Mouse (Mus musculus): Measurements from ENCODE around the gene Asb8. TPM values are rescaled to one million over a fixed set of nuclear protein-coding genes. Genes with fewer than 3 reads are reported as not detected.

Asb8 gene
- polyA plus RNA-seq, 1 experiment from 2014 or later = 109 TPM

DNA sequence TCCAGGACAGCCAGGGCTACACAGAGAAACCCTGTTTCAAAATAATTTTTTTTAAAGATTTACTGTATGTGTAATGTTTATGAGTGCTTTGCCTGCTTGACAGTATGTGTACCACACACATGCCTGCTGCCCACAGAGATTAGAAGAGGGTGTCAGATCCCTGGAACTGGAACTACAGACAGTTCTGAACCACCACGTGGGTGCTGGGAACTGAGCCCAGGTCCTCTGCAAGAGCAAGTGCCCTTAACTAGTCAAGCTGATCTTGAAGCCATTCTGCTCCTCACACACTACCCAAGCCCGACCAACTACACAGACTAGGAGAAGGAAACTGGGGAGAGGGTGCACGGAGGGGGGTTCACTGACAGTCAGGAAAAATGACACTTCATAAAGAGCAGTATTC, 32.0 kb downstream of the Asb8 start:
- no peaks in the 10 kb centered on the region for H3K27me3 ChIP-seq (ENCODE audit: control insufficient read depth, insufficient read depth, low read length)
- no peak overlapping the region for H3K4me3 ChIP-seq (ENCODE audit: control insufficient read depth in 1 of 2, insufficient read depth in 1 of 2, low read depth in 1 of 2, low read length in 2 of 2)
- H3K4me2 ChIP-seq (ENCODE audit: low read length) = no peak overlapping the region
- H3K4me1 ChIP-seq (ENCODE audit: control insufficient read depth in 2 of 2, insufficient read depth in 2 of 2, low read length in 2 of 2) = no peaks in the 10 kb centered on the region
- peaks cover 98% of the 10 kb centered on the region for H3K36me3 ChIP-seq (ENCODE audit: control insufficient read depth, insufficient read depth, low read length)
- WGBS = 92% methylated on average over 3 of the region's 3 CpGs
- no peaks in the 10 kb centered on the region for H3K9me3 ChIP-seq (ENCODE audit: control insufficient read depth, low read length)
- H3K27ac ChIP-seq (replicated peaks in 1 of 2; ENCODE audit: control insufficient read depth in 1 of 2, insufficient read depth in 1 of 2, low read depth in 2 of 2, low read length in 2 of 2) = no peak overlapping the region
- no peak overlapping the region for H3K9ac ChIP-seq (ENCODE audit: low read length)
- no peak for ATAC-seq (ENCODE audit: insufficient number of reproducible peaks, insufficient read depth, low FRiP score, low read depth)

- Histone ChIP-seq H3K4me2 (ENCODE audit: low read length) (no peak overlapping the region), H3K27me3 (ENCODE audit: control insufficient read depth, insufficient read depth, low read length) (no peaks in the 10 kb centered on the region), H3K9me3 (ENCODE audit: control insufficient read depth, low read length) (no peaks in the 10 kb centered on the region), H3K4me3 (ENCODE audit: control insufficient read depth in 1 of 2, insufficient read depth in 1 of 2, low read depth in 1 of 2, low read length in 2 of 2) (no peak overlapping the region), H3K4me1 (ENCODE audit: control insufficient read depth in 2 of 2, insufficient read depth in 2 of 2, low read length in 2 of 2) (no peaks in the 10 kb centered on the region), H3K36me3 (ENCODE audit: control insufficient read depth, insufficient read depth, low read length) (peaks cover 100% of the 10 kb centered on the region), H3K27ac (replicated peaks in 1 of 2; ENCODE audit: control insufficient read depth in 1 of 2, insufficient read depth in 1 of 2, low read depth in 2 of 2, low read length in 2 of 2) (no peak overlapping the region), H3K9ac (ENCODE audit: low read length) (no peak overlapping the region)
- 78% methylated on average over 15 of the region's 15 CpGs for WGBS
- ATAC-seq (ENCODE audit: insufficient number of reproducible peaks, insufficient read depth, low FRiP score, low read depth) = no peak
Observed at GRCm38 (mm10) chr15:98131942-98132655, 33.3 kb downstream of the Asb8 start.

- Histone ChIP-seq H3K27ac (replicated peaks in 1 of 2; ENCODE audit: control insufficient read depth in 1 of 2, insufficient read depth in 1 of 2, low read depth in 2 of 2, low read length in 2 of 2) (no peak overlapping the region), H3K4me1 (ENCODE audit: control insufficient read depth in 2 of 2, insufficient read depth in 2 of 2, low read length in 2 of 2) (no peaks in the 10 kb centered on the region), H3K36me3 (ENCODE audit: control insufficient read depth, insufficient read depth, low read length) (peaks cover 100% of the 10 kb centered on the region), H3K9ac (ENCODE audit: low read length) (no peak overlapping the region), H3K4me2 (ENCODE audit: low read length) (no peak overlapping the region), H3K9me3 (ENCODE audit: control insufficient read depth, low read length) (no peaks in the 10 kb centered on the region), H3K4me3 (ENCODE audit: control insufficient read depth in 1 of 2, insufficient read depth in 1 of 2, low read depth in 1 of 2, low read length in 2 of 2) (no peak overlapping the region), H3K27me3 (ENCODE audit: control insufficient read depth, insufficient read depth, low read length) (no peaks in the 10 kb centered on the region)
- no peak for ATAC-seq (ENCODE audit: insufficient number of reproducible peaks, insufficient read depth, low FRiP score, low read depth)
- 83% methylated on average over 7 of the region's 7 CpGs for WGBS
Observed at GRCm38 (mm10) chr15:98131451-98131850, 34.0 kb downstream of the Asb8 start.

- no peaks in the 10 kb centered on the region for H3K4me1 ChIP-seq (ENCODE audit: control insufficient read depth in 2 of 2, insufficient read depth in 2 of 2, low read length in 2 of 2)
- no peak overlapping the region for H3K4me3 ChIP-seq (ENCODE audit: control insufficient read depth in 1 of 2, insufficient read depth in 1 of 2, low read depth in 1 of 2, low read length in 2 of 2)
- H3K36me3 ChIP-seq (ENCODE audit: control insufficient read depth, insufficient read depth, low read length) = peaks cover 100% of the 10 kb centered on the region
- H3K4me2 ChIP-seq (ENCODE audit: low read length) = no peak overlapping the region
- H3K27me3 ChIP-seq (ENCODE audit: control insufficient read depth, insufficient read depth, low read length) = no peaks in the 10 kb centered on the region
- H3K9me3 ChIP-seq (ENCODE audit: control insufficient read depth, low read length) = no peaks in the 10 kb centered on the region
- ATAC-seq (ENCODE audit: insufficient number of reproducible peaks, insufficient read depth, low FRiP score, low read depth) = no peak
- 79% methylated on average over 4 of the region's 4 CpGs for WGBS
- H3K27ac ChIP-seq (replicated peaks in 1 of 2; ENCODE audit: control insufficient read depth in 1 of 2, insufficient read depth in 1 of 2, low read depth in 2 of 2, low read length in 2 of 2) = no peak overlapping the region
- no peak overlapping the region for H3K9ac ChIP-seq (ENCODE audit: low read length)
Observed at GRCm38 (mm10) chr15:98131001-98131400, 34.4 kb downstream of the Asb8 start.

GRCm38 (mm10) chr15:98120831-98121230, 44.6 kb downstream of the Asb8 start:
- no peak overlapping the region for H3K27ac ChIP-seq (replicated peaks in 1 of 2; ENCODE audit: control insufficient read depth in 1 of 2, insufficient read depth in 1 of 2, low read depth in 2 of 2, low read length in 2 of 2)

DNA sequence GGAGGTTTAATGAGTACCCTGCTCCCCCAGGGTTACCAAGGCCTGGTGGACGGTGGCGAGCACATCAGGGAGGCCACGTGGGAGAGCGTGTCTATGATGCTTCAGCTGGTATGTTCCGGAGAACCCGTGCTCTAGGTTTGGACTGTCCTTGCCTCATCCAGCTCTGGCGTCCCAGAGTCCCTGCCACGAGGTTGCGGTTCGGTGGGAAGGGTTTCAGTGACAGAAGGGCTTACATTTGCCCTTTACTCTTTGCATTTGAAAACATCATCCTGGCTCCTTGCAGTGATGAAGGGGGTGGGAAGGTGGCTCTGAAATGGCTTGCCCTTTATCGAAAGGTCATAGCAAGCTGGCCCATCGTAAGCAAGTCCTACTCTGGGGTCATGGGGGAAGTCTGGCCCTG, 46.1 kb downstream of the Asb8 start:
- no peak overlapping the region for H3K4me2 ChIP-seq (ENCODE audit: low read length)
- no peak overlapping the region for H3K4me3 ChIP-seq (ENCODE audit: control insufficient read depth in 1 of 2, insufficient read depth in 1 of 2, low read depth in 1 of 2, low read length in 2 of 2)
- no peak overlapping the region for H3K27ac ChIP-seq (replicated peaks in 1 of 2; ENCODE audit: control insufficient read depth in 1 of 2, insufficient read depth in 1 of 2, low read depth in 2 of 2, low read length in 2 of 2)
- WGBS = 86% methylated on average over 12 of the region's 12 CpGs
- ATAC-seq (ENCODE audit: insufficient number of reproducible peaks, insufficient read depth, low FRiP score, low read depth) = no peak
- H3K9me3 ChIP-seq (ENCODE audit: control insufficient read depth, low read length) = no peaks in the 10 kb centered on the region
- H3K36me3 ChIP-seq (ENCODE audit: control insufficient read depth, insufficient read depth, low read length) = peaks cover 84% of the 10 kb centered on the region
- no peaks in the 10 kb centered on the region for H3K27me3 ChIP-seq (ENCODE audit: control insufficient read depth, insufficient read depth, low read length)
- H3K9ac ChIP-seq (ENCODE audit: low read length) = no peak overlapping the region
- peaks cover 2 to 14% of the 10 kb centered on the region in 2 experiments; a peak in 2 of 4 replicates for H3K4me1 ChIP-seq (ENCODE audit: control insufficient read depth in 2 of 2, insufficient read depth in 2 of 2, low read length in 2 of 2)

More at GRCm38 (mm10) chr15:98120831-98121230, 44.6 kb downstream of the Asb8 start:
- WGBS = 90% methylated on average over 20 of the region's 20 CpGs
- no peak for ATAC-seq (ENCODE audit: insufficient number of reproducible peaks, insufficient read depth, low FRiP score, low read depth)
- H3K4me1 ChIP-seq (ENCODE audit: control insufficient read depth in 2 of 2, insufficient read depth in 2 of 2, low read length in 2 of 2) = 0 out of 4 replicates have a peak, but pooled peaks cover 0 to 3% of the 10 kb centered on the region in 2 experiments
- H3K9ac ChIP-seq (ENCODE audit: low read length) = no peak overlapping the region
- H3K27me3 ChIP-seq (ENCODE audit: control insufficient read depth, insufficient read depth, low read length) = no peaks in the 10 kb centered on the region
- no peaks in the 10 kb centered on the region for H3K9me3 ChIP-seq (ENCODE audit: control insufficient read depth, low read length)
- peaks cover 90% of the 10 kb centered on the region for H3K36me3 ChIP-seq (ENCODE audit: control insufficient read depth, insufficient read depth, low read length)
- no peak overlapping the region for H3K4me2 ChIP-seq (ENCODE audit: low read length)
- H3K4me3 ChIP-seq (ENCODE audit: control insufficient read depth in 1 of 2, insufficient read depth in 1 of 2, low read depth in 1 of 2, low read length in 2 of 2) = no peak overlapping the region

DNA sequence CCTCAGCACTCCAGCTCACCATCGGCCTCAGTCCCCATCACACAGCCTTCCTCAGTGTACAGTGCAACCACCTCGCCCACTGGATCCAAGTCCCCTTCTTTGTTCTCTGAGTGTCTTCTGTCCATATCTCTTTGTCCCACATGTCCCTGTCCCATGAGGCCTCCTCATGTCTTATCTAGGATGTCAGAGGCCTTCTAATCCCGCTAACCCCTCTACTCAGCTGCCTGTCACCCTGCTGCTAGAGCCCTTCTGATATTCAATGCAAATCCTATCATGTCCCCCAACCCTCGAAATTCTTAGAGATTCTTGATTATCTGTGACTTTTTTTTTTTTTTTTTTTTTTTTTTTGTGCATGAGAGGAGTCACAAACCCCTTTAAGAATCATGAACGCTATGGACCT, 49.1 kb downstream of the Asb8 start:
- no peak overlapping the region for H3K9ac ChIP-seq (ENCODE audit: low read length)
- H3K36me3 ChIP-seq (ENCODE audit: control insufficient read depth, insufficient read depth, low read length) = peaks cover 71% of the 10 kb centered on the region
- H3K4me2 ChIP-seq (ENCODE audit: low read length) = no peak overlapping the region
- no peak overlapping the region for H3K4me3 ChIP-seq (ENCODE audit: control insufficient read depth in 1 of 2, insufficient read depth in 1 of 2, low read depth in 1 of 2, low read length in 2 of 2)
- H3K27me3 ChIP-seq (ENCODE audit: control insufficient read depth, insufficient read depth, low read length) = no peaks in the 10 kb centered on the region
- H3K9me3 ChIP-seq (ENCODE audit: control insufficient read depth, low read length) = no peaks in the 10 kb centered on the region
- H3K4me1 ChIP-seq (ENCODE audit: control insufficient read depth in 2 of 2, insufficient read depth in 2 of 2, low read length in 2 of 2) = peaks cover 5 to 27% of the 10 kb centered on the region in 2 experiments; a peak in 3 of 4 replicates
- WGBS = 64% methylated on average over 5 of the region's 5 CpGs
- ATAC-seq (ENCODE audit: insufficient number of reproducible peaks, insufficient read depth, low FRiP score, low read depth) = no peak
- H3K27ac ChIP-seq (replicated peaks in 1 of 2; ENCODE audit: control insufficient read depth in 1 of 2, insufficient read depth in 1 of 2, low read depth in 2 of 2, low read length in 2 of 2) = no peak overlapping the region

- H3K36me3 ChIP-seq (ENCODE audit: control insufficient read depth, insufficient read depth, low read length) = peaks cover 66% of the 10 kb centered on the region
Observed at GRCm38 (mm10) chr15:98115779-98116163, 49.7 kb downstream of the Asb8 start.

More at GRCm38 (mm10) chr15:98115779-98116163, 49.7 kb downstream of the Asb8 start:
- peaks cover 5 to 31% of the 10 kb centered on the region in 2 experiments; a peak in 3 of 4 replicates for H3K4me1 ChIP-seq (ENCODE audit: control insufficient read depth in 2 of 2, insufficient read depth in 2 of 2, low read length in 2 of 2)
- no peaks in the 10 kb centered on the region for H3K27me3 ChIP-seq (ENCODE audit: control insufficient read depth, insufficient read depth, low read length)
- H3K9ac ChIP-seq (ENCODE audit: low read length) = no peak overlapping the region
- H3K9me3 ChIP-seq (ENCODE audit: control insufficient read depth, low read length) = no peaks in the 10 kb centered on the region
- no peak overlapping the region for H3K27ac ChIP-seq (replicated peaks in 1 of 2; ENCODE audit: control insufficient read depth in 1 of 2, insufficient read depth in 1 of 2, low read depth in 2 of 2, low read length in 2 of 2)
- ATAC-seq (ENCODE audit: insufficient number of reproducible peaks, insufficient read depth, low FRiP score, low read depth) = no peak
- no peak overlapping the region for H3K4me3 ChIP-seq (ENCODE audit: control insufficient read depth in 1 of 2, insufficient read depth in 1 of 2, low read depth in 1 of 2, low read length in 2 of 2)
- WGBS = 73% methylated on average over 9 of the region's 9 CpGs
- no peak overlapping the region for H3K4me2 ChIP-seq (ENCODE audit: low read length)

Data from heart, embryonic 14.5 days (tissue).